Mouse (Mus musculus) C3H10T1/2 (cell line): ENCODE results near the gene Ms4a4c. TPM values are rescaled to one million over a fixed set of nuclear protein-coding genes. Genes with fewer than 3 reads are reported as not detected.

ENCODE experiments used
- polyA plus RNA-seq, 2 experiments: library from polyadenylated mRNA; unstranded; fragments of >200 nt; fragmentation: generic; extraction: Trizol; gene quantifications; one replicate each; pipeline ENCODE4 v1.2.1; 2012; ENCODE audit warnings: missing spikeins in 2 of 2

The Ms4a4c gene
- not detected for polyA plus RNA-seq

DNA sequence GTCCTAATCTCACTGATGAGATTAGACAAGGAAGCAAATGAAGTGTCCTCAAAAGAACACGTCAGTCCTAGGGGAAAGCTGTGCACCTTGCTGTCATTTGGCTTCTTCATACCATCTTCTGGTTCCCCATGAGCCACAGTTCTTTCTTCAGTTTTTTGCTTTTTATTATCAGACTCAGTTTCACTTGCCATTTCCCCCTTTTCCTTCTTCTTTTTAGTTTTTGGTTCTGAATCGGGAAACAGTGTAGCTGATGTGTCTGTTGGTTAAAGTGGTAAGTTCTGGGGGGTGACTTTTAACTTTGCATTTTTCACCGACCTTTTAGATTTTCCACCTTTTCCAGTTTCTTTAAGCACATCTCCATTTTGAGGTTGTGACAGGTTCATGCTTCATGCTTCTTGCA is at the start of gene Ms4a4c:
Gene Ms4a4c, plus strand, starts transcription at position 244 of the 400 bp plus-strand sequence.

GRCm38 (mm10) chr19:11375273-11375672 is 29.3 kb upstream of the Ms4a4c start, which contains the start of gene Ms4a4a:
Ms4a4a (plus strand) TSS chr19:11375523.

DNA sequence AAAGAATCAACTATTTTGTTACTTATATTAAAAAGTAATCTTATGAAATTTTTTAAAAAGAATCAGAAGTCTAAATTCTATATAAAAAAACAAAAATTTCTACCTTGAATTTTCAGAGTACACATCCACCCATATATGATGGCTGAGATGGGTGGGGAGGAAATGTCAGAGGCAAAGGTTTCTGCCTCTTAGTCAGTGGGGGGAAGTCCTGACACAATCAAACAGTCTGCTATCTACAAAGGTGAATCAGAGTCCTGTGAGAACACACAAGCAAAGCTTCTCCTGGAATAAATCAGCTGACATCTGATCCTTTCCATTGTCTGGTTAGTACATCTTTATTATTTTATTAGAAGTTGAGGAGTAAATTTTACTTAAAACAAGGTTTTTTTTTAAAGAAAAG is 38.8 kb downstream of the Ms4a4c start, which contains the start of gene Ms4a4b:
Gene Ms4a4b, plus strand, starts transcription at position 216 of the 400 bp plus-strand sequence.

DNA sequence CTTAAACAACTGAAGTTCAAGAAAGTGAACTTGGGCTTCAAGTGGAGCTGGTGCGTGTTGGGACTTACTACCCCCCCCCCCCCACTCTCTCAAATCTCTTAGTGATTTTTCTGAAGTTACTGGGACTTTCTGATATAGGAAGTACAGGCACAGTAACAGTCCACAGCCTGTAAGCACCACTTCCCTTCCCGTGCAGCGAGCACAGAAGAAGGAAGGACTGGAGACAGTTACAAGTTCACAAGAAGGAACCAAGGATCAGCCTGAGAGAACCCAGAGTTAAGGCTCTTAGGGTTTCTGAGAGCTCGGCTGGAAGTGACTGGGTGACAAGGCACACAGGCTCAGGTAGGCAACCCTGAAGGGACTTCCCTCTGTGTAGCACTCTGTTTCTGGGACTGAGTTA is 64.6 kb downstream of the Ms4a4c start, which contains the start of gene Ms4a6c:
Gene Ms4a6c, plus strand, starts transcription at position 152 of the 400 bp plus-strand sequence.

Other genes with a start within 250 kb of the Ms4a4c start
- not detected for gene 1700025F22Rik, start 239.4 kb upstream of the Ms4a4c start, polyA plus RNA-seq
- not detected for gene Ms4a13, start 208.0 kb upstream of the Ms4a4c start, polyA plus RNA-seq
- not detected for gene Ms4a12, start 172.3 kb upstream of the Ms4a4c start, polyA plus RNA-seq
- not detected for gene Ms4a1, start 138.5 kb upstream of the Ms4a4c start, polyA plus RNA-seq
- gene Ms4a5, start 120.9 kb upstream of the Ms4a4c start, polyA plus RNA-seq, result not detected
- gene Ms4a14, start 90.3 kb upstream of the Ms4a4c start, polyA plus RNA-seq, result not detected
- gene Ms4a7, start 68.6 kb upstream of the Ms4a4c start, polyA plus RNA-seq, result not detected
- gene Ms4a4a, start 29.2 kb upstream of the Ms4a4c start, polyA plus RNA-seq, result not detected
- not detected for gene Ms4a4b, start 38.8 kb downstream of the Ms4a4c start, polyA plus RNA-seq
- not detected for gene Ms4a6c, start 64.6 kb downstream of the Ms4a4c start, polyA plus RNA-seq
- gene Gm8369, start 81.2 kb downstream of the Ms4a4c start, polyA plus RNA-seq, result not detected
- gene Ms4a6b, start 111.7 kb downstream of the Ms4a4c start, polyA plus RNA-seq, result not detected
- not detected for gene Ms4a4d, start 132.0 kb downstream of the Ms4a4c start, polyA plus RNA-seq
- gene Ms4a6d, start 200.1 kb downstream of the Ms4a4c start, polyA plus RNA-seq, result under 1 TPM in 1 of 2 experiments, not detected in 1; 0.09 TPM
- gene Ms4a2, start 218.9 kb downstream of the Ms4a4c start, polyA plus RNA-seq, result not detected
- not detected for gene Ms4a3, start 236.1 kb downstream of the Ms4a4c start, polyA plus RNA-seq